Mouse (Mus musculus) kidney, postnatal 4 days (tissue): ENCODE measurements at regions not wholly inside any gene's neighbourhood (a gene's known extent, or its start where the extent isn't known, plus 50 kb on each side); places are given as distances from the start of the nearest gene placed in this dataset.

Experiments
- DNase-seq, 2 experiments: peaks; one replicate each; pipeline ENCODE4 v3.0.0; 2021; ENCODE audit warnings: mixed read lengths in 2 of 2

DNA sequence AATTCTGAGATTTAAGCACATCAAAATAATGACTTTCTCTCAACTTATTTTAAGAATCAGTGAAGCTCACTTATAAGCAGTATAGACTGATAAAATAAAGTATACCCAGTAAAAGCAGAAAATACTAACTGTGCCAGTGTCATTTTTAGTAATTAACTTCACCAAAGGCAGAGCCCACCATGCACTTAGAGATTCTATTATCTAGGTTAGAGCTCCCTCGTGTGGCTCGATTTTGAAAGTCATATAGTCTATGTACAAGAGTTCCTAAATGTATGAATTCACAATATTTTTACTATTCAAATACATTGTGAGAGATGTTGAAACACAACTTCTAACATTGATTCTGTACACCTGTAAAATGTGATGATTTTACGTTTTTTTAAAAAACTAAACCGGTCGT lies 589.3 kb downstream of the Kcnj3 start:
- DNase-seq: peak; percentile 7 to 10

GRCm38 (mm10) chr2:56028958-56029357 lies 593.2 kb downstream of the Kcnj3 start:
- no peak for DNase-seq
